Comparison of ENCODE assay signal across 27 mouse cellular contexts in the genomic region with DNA sequence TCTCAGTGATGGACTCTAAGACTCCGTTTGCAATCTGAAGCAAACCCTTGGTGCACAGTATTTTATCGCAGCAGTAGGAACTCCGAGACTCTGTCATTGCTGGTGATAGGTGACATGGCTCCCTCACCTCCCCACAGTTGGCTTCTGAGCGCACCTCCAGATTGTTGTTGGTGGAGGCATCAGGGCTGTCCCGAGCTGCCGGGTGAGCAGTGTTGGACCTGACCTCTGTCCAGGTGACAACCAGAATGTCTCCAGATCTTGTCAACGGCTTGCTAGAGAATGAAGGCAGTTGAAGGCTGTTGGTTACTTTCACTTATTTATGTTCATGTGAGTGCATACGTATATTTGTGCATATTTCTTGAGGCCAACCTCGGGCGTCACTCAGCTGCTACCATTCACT.
"Had no signal": no experiment of that assay in that cellular context is flagged by ENCODE, and none has a peak within 500 bp of the region (broad histone marks: within the 10 kb centered on the region; RNA-seq: fewer than 3 reads in every experiment).

No protein-coding gene starts in this region.

- DNase-seq: cerebellum, adult 18-20 months; cerebellum, adult 2 months; cerebellum, adult 8-10 months; cerebellum, adult 9-10 months; cerebellum, adult 9-11 months; cerebellum, postnatal 10 days; cerebellum, postnatal 14 days; cerebellum, postnatal 25 days; cerebellum, postnatal 36 days; embryo, embryonic 11 days; forebrain, postnatal 0 days; gastrocnemius, adult 2 months; gastrocnemius, postnatal 10 days; gastrocnemius, postnatal 14 days; gastrocnemius, postnatal 25 days; gastrocnemius, postnatal 36 days; heart, adult 18-20 months had no signal

- H3K9me3 ChIP-seq: embryonic facial prominence, embryonic 10.5 days; embryonic facial prominence, embryonic 12.5 days; embryonic facial prominence, embryonic 13.5 days; embryonic facial prominence, embryonic 15.5 days; forebrain, embryonic 12.5 days; forebrain, embryonic 13.5 days; forebrain, embryonic 15.5 days had no signal

- H3K4me2 ChIP-seq: embryonic facial prominence, embryonic 12.5 days; embryonic facial prominence, embryonic 13.5 days; embryonic facial prominence, embryonic 15.5 days; forebrain, embryonic 12.5 days; forebrain, embryonic 13.5 days; forebrain, embryonic 15.5 days had no signal

- H3K27ac ChIP-seq: embryonic facial prominence, embryonic 10.5 days; embryonic facial prominence, embryonic 12.5 days; embryonic facial prominence, embryonic 13.5 days; embryonic facial prominence, embryonic 15.5 days; forebrain, embryonic 12.5 days; forebrain, embryonic 13.5 days; forebrain, embryonic 15.5 days; gastrocnemius, adult 2 months had no signal

- H3K27me3 ChIP-seq: forebrain, embryonic 15.5 days had no signal

- H3K36me3 ChIP-seq: embryonic facial prominence, embryonic 10.5 days; embryonic facial prominence, embryonic 12.5 days; embryonic facial prominence, embryonic 13.5 days; embryonic facial prominence, embryonic 15.5 days; forebrain, embryonic 12.5 days; forebrain, embryonic 15.5 days had no signal

- ATAC-seq: forebrain, embryonic 13.5 days; forebrain, embryonic 14.5 days; forebrain, embryonic 15.5 days; forebrain, embryonic 16.5 days; forebrain, postnatal 0 days had no signal

- H3K4me1 ChIP-seq: embryonic facial prominence, embryonic 12.5 days had no signal

- H3K9ac ChIP-seq: embryonic facial prominence, embryonic 12.5 days; embryonic facial prominence, embryonic 13.5 days; embryonic facial prominence, embryonic 15.5 days; forebrain, embryonic 12.5 days; forebrain, embryonic 13.5 days; forebrain, embryonic 15.5 days; forebrain, postnatal 0 days had no signal

- H3K4me3 ChIP-seq: embryonic facial prominence, embryonic 10.5 days; embryonic facial prominence, embryonic 12.5 days; embryonic facial prominence, embryonic 13.5 days; embryonic facial prominence, embryonic 15.5 days; erythroblast, embryonic 14.5 days; forebrain, embryonic 12.5 days; forebrain, embryonic 13.5 days; forebrain, embryonic 15.5 days; gastrocnemius, adult 2 months had no signal
